Mouse (Mus musculus) hindbrain, embryonic 11.5 days (tissue): Measurements from ENCODE around the gene Acsf3. TPM values are rescaled to one million over a fixed set of nuclear protein-coding genes. Genes with fewer than 3 reads are reported as not detected.

Source experiments
- ATAC-seq: fragments of 200-750 bp; cut with Nextera tagmentation; 2 replicates; pipeline ENCODE4 v1.8.0; 2017; ENCODE audit warnings: mild to moderate bottlenecking, moderate TSS enrichment, moderate library complexity; ENCODE audit not compliant: low FRiP score
- DNase-seq: peaks from one replicate; pipeline ENCODE4 v3.0.0-alpha.2; 2015; ENCODE audit warnings: low spot score
- H3K27ac ChIP-seq: fragments of 300-500 bp; sonication (generic); 2 replicates; pipeline ENCODE4 v1.5.1; 2014; ENCODE audit warnings: mild to moderate bottlenecking, low read depth, low read length
- H3K27me3 ChIP-seq: fragments of 300-500 bp; sonication (generic); 2 replicates; pipeline ENCODE4 v1.6.1; 2014; ENCODE audit warnings: mild to moderate bottlenecking, low read length, moderate library complexity, mixed read lengths; ENCODE audit not compliant: control insufficient read depth, insufficient read depth
- H3K36me3 ChIP-seq: fragments of 300-500 bp; sonication (generic); 2 replicates; pipeline ENCODE4 v1.6.1; 2014; ENCODE audit warnings: mild to moderate bottlenecking, low read length, moderate library complexity, mixed read lengths; ENCODE audit not compliant: control insufficient read depth, insufficient read depth
- H3K4me1 ChIP-seq: fragments of 300-500 bp; sonication (generic); replicated peaks from 2 replicates; pipeline ENCODE4 v1.6.1; 2014; ENCODE audit warnings: low read length, mixed read lengths; ENCODE audit not compliant: control insufficient read depth, insufficient read depth
- H3K4me2 ChIP-seq: fragments of 300-500 bp; sonication (generic); replicated peaks from 2 replicates; pipeline ENCODE4 v1.6.1; 2014; ENCODE audit warnings: mild to moderate bottlenecking, low read depth, low read length
- H3K4me3 ChIP-seq: fragments of 300-500 bp; sonication (generic); 2 replicates; pipeline ENCODE4 v1.5.1; 2014; ENCODE audit warnings: low read depth, low read length
- H3K9ac ChIP-seq: fragments of 300-500 bp; sonication (generic); 2 replicates; pipeline ENCODE4 v1.6.1; 2014; ENCODE audit warnings: low read depth, low read length
- H3K9me3 ChIP-seq: fragments of 300-500 bp; sonication (generic); 2 replicates; pipeline ENCODE4 v1.6.1; 2016; ENCODE audit warnings: low read length; ENCODE audit not compliant: control insufficient read depth
- WGBS: fragments of 180-500 bp; shearing (Covaris S2); extraction: QIAGEN DNeasy Blood & Tissue Kit; methylation state at CpG from one replicate; pipeline ENCODE4 v1.1.7; 2014; 5-methylcytosine and 5-hydroxymethylcytosine counted together
- polyA plus RNA-seq: library from polyadenylated mRNA; unstranded; fragments of >200 nt; fragmentation: Nextera tagmentation; extraction: Ambion mirVana; gene quantifications from 2 replicates; pipeline ENCODE4 v1.2.1, GENCODE M21; 2014

The Acsf3 gene
- polyA plus RNA-seq, 1 experiment from 2014 or later = 11.5 TPM

- H3K36me3 ChIP-seq = no peaks in the 10 kb centered on the region
- H3K9ac ChIP-seq = 0 out of 2 replicates have a peak overlapping the region, but pooled peaks have one; percentile 28
- H3K4me2 ChIP-seq = no peak overlapping the region
- no peaks in the 10 kb centered on the region for H3K27me3 ChIP-seq
- no peak for DNase-seq
- peak; percentile 69 for ATAC-seq
- peaks cover 5% of the 10 kb centered on the region; the same call in 1 of the 2 replicates for H3K4me1 ChIP-seq
- 68% methylated on average over 16 of the region's 16 CpGs for WGBS
- H3K27ac ChIP-seq = peak overlapping the region; percentile 64
- no peak overlapping the region for H3K4me3 ChIP-seq
- H3K9me3 ChIP-seq = no peaks in the 10 kb centered on the region
Measured at GRCm38 (mm10) chr8:122811870-122812494, 36.7 kb downstream of the Acsf3 start.

DNA sequence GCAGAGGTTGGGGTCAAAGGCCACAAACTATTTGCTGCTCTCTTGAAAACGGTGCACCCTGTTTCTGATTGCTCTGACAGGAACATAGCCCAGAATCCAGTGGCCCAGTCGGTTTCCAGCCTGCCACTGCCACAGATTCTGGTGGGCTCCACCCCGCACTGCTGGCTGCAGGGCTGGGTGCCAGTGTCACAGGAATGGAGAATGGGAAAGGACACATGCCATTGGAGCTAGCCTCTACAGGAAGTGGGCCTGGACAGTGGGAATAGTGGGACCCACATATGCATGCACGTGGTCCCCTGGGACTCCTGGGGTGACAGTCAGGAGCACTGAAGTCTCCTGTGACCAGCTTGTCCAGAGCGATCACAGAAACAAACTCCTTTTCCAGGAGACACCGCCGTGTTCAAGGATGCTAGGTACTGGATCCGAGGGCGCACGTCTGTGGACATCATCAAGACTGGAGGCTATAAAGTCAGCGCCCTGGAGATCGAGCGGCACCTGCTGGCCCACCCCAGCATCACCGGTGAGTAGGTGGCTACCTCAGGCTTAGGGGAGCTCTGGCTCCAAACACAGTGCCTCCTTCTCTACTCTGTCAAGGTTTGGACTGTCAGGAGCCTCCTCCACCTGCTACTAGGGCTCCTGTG, 37.4 kb downstream of the Acsf3 start:
- no peak overlapping the region for H3K4me2 ChIP-seq
- H3K4me1 ChIP-seq = peaks cover 2% of the 10 kb centered on the region; the same call in 1 of the 2 replicates
- H3K9me3 ChIP-seq = no peaks in the 10 kb centered on the region
- peak overlapping the region; percentile 64 for H3K27ac ChIP-seq
- no peaks in the 10 kb centered on the region for H3K36me3 ChIP-seq
- 70% methylated on average over 14 of the region's 14 CpGs for WGBS
- ATAC-seq (peak; percentile 43; the same call in 1 of the 2 replicates), DNase-seq (no peak)
- H3K27me3 ChIP-seq = no peaks in the 10 kb centered on the region
- H3K4me3 ChIP-seq = no peak overlapping the region
- H3K9ac ChIP-seq = no peak overlapping the region

DNA sequence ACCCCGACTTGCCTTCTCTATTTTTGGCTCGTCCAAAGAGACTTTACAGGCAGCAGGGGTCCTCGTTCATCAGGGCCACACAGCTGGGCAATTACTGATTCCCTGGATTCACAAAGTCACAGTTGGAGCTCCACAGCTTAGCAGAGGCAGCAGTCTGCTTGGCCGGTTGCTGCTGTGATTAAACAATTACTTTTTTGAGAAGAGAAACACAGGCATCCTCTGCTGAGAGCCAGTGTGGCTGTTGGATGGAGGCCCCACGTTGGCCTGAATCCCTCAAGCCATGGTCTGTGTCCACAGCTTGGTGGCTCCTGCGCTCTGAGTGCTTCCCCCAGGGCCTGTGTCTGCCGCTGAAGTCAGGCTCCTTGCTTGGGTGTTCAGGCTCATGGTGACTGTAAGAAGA, 39.3 kb downstream of the Acsf3 start:
- Histone ChIP-seq H3K27ac (no peak overlapping the region), H3K27me3 (no peaks in the 10 kb centered on the region), H3K9me3 (no peaks in the 10 kb centered on the region), H3K4me2 (no peak overlapping the region), H3K4me3 (no peak overlapping the region), H3K36me3 (no peaks in the 10 kb centered on the region), H3K4me1 (peaks cover 2% of the 10 kb centered on the region; the same call in 1 of the 2 replicates), H3K9ac (0 out of 2 replicates have a peak overlapping the region, but pooled peaks have one; percentile 34)
- DNase-seq (no peak), ATAC-seq (no peak)
- WGBS = 12% methylated on average over 7 of the region's 7 CpGs

GRCm38 (mm10) chr8:122816965-122817364, 41.7 kb downstream of the Acsf3 start:
- WGBS = 91% methylated on average over 6 of the region's 6 CpGs
- no peak for ATAC-seq
- no peak overlapping the region for H3K27ac ChIP-seq

GRCm38 (mm10) chr8:122817724-122818496, 42.6 kb downstream of the Acsf3 start:
- Histone ChIP-seq H3K4me1 (peaks cover 2% of the 10 kb centered on the region; the same call in 1 of the 2 replicates), H3K9ac (no peak overlapping the region)

More at GRCm38 (mm10) chr8:122816965-122817364, 41.7 kb downstream of the Acsf3 start:
- no peak overlapping the region for H3K9ac ChIP-seq
- no peaks in the 10 kb centered on the region for H3K27me3 ChIP-seq
- no peaks in the 10 kb centered on the region for H3K36me3 ChIP-seq
- no peak overlapping the region for H3K4me2 ChIP-seq
- no peak for DNase-seq
- peaks cover 2% of the 10 kb centered on the region; the same call in 1 of the 2 replicates for H3K4me1 ChIP-seq
- no peak overlapping the region for H3K4me3 ChIP-seq
- H3K9me3 ChIP-seq = no peaks in the 10 kb centered on the region

GRCm38 (mm10) chr8:122819776-122820175, 44.5 kb downstream of the Acsf3 start:
- Histone ChIP-seq H3K4me1 (0 out of 2 replicates have a peak, but pooled peaks cover 2% of the 10 kb centered on the region), H3K4me3 (no peak overlapping the region), H3K36me3 (no peaks in the 10 kb centered on the region), H3K4me2 (no peak overlapping the region), H3K9me3 (no peaks in the 10 kb centered on the region), H3K27me3 (no peaks in the 10 kb centered on the region), H3K9ac (no peak overlapping the region), H3K27ac (no peak overlapping the region)
- DNase-seq (no peak), ATAC-seq (no peak)
- 55% methylated on average over 11 of the region's 11 CpGs for WGBS

More at GRCm38 (mm10) chr8:122817724-122818496, 42.6 kb downstream of the Acsf3 start:
- DNase-seq (no peak), ATAC-seq (no peak)
- H3K9me3 ChIP-seq = no peaks in the 10 kb centered on the region
- H3K4me2 ChIP-seq = no peak overlapping the region
- H3K27me3 ChIP-seq = no peaks in the 10 kb centered on the region
- no peak overlapping the region for H3K27ac ChIP-seq
- WGBS = 42% methylated on average over 13 of the region's 13 CpGs
- no peaks in the 10 kb centered on the region for H3K36me3 ChIP-seq
- no peak overlapping the region for H3K4me3 ChIP-seq

- no peaks in the 10 kb centered on the region for H3K27me3 ChIP-seq
- H3K4me3 ChIP-seq = no peak overlapping the region
- peaks cover 7% of the 10 kb centered on the region; the same call in 1 of the 2 replicates for H3K4me1 ChIP-seq
- 39% methylated on average over 5 of the region's 5 CpGs for WGBS
- DNase-seq (no peak), ATAC-seq (no peak)
- no peaks in the 10 kb centered on the region for H3K9me3 ChIP-seq
- no peak overlapping the region for H3K27ac ChIP-seq
- H3K9ac ChIP-seq = no peak overlapping the region
- H3K36me3 ChIP-seq = no peaks in the 10 kb centered on the region
- no peak overlapping the region for H3K4me2 ChIP-seq
Measured at GRCm38 (mm10) chr8:122824571-122824970, 49.3 kb downstream of the Acsf3 start.

DNA sequence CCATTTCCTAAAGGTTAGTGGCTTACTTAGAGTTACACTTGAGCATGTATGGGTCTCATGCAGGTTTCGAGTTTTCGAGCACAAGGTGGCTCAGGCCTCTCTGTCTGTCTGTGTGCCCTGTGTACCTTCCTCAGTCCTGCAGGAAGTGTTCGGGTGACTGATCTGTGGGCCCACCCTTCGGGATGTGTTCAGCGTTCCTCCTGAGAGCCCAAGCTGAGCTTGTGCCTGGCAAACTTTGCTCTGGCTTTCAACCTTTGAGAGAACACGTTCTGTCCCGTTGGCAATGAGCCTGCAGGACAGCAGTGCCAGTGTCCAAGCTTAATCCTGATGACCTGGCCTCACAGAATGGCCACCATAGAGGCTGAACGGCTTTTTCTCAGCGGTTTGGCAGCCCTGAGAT, 49.7 kb downstream of the Acsf3 start:
- Histone ChIP-seq H3K4me2 (no peak overlapping the region), H3K4me1 (peaks cover 7% of the 10 kb centered on the region; the same call in 1 of the 2 replicates), H3K9ac (no peak overlapping the region), H3K27me3 (no peaks in the 10 kb centered on the region), H3K9me3 (no peaks in the 10 kb centered on the region), H3K27ac (no peak overlapping the region), H3K36me3 (no peaks in the 10 kb centered on the region), H3K4me3 (no peak overlapping the region)
- DNase-seq (no peak), ATAC-seq (no peak)
- 82% methylated on average over 9 of the region's 9 CpGs for WGBS
